Mouse (Mus musculus) embryonic facial prominence, embryonic 14.5 days (tissue): ENCODE data around the gene N4bp2. TPM values are rescaled to one million over a fixed set of nuclear protein-coding genes. Genes with fewer than 3 reads are reported as not detected.

ENCODE experiments used
- ATAC-seq: fragments of 200-750 bp; cut with Nextera tagmentation; 2 replicates; pipeline ENCODE4 v1.8.0; 2017; ENCODE audit warnings: low read depth, moderate number of reproducible peaks, moderate TSS enrichment
- DNase-seq: peaks from one replicate; pipeline ENCODE4 v3.0.0-alpha.2; 2015; ENCODE audit warnings: low spot score
- H3K27ac ChIP-seq: fragments of 300-500 bp; sonication (generic); replicated peaks from 2 replicates; pipeline ENCODE4 v1.5.1; 2014; ENCODE audit warnings: low read depth, mild to moderate bottlenecking, low read length, moderate library complexity
- H3K27me3 ChIP-seq: fragments of 300-500 bp; sonication (generic); replicated peaks from 2 replicates; pipeline ENCODE4 v1.6.1; 2014; ENCODE audit warnings: low read length; ENCODE audit not compliant: control insufficient read depth, insufficient read depth
- H3K36me3 ChIP-seq: fragments of 300-500 bp; sonication (generic); 2 replicates; pipeline ENCODE4 v1.6.1; 2014; ENCODE audit warnings: low read length, mixed read lengths; ENCODE audit not compliant: control insufficient read depth, insufficient read depth
- H3K4me1 ChIP-seq: fragments of 300-500 bp; sonication (generic); 2 replicates; pipeline ENCODE4 v1.6.1; 2014; ENCODE audit warnings: antibody characterized with exemption, low read length; ENCODE audit not compliant: control insufficient read depth, insufficient read depth
- H3K4me2 ChIP-seq: fragments of 300-500 bp; sonication (generic); 2 replicates; pipeline ENCODE4 v1.6.1; 2014; ENCODE audit warnings: low read depth, mild to moderate bottlenecking, low read length, moderate library complexity, mixed read lengths
- H3K4me3 ChIP-seq: fragments of 300-500 bp; sonication (generic); 2 replicates; pipeline ENCODE4 v1.5.1; 2014; ENCODE audit warnings: low read depth, mild to moderate bottlenecking, low read length
- H3K9ac ChIP-seq: fragments of 300-500 bp; sonication (generic); 2 replicates; pipeline ENCODE4 v1.6.1; 2014; ENCODE audit warnings: low read depth, mild to moderate bottlenecking, low read length, moderate library complexity, mixed read lengths
- H3K9me3 ChIP-seq: fragments of 300-500 bp; sonication (generic); 2 replicates; pipeline ENCODE4 v1.6.1; 2016; ENCODE audit warnings: low read length; ENCODE audit not compliant: control insufficient read depth
- WGBS: fragments of 180-500 bp; shearing (Covaris S2); extraction: QIAGEN DNeasy Blood & Tissue Kit; methylation state at CpG from one replicate; pipeline ENCODE4 v1.1.7; 2014; 5-methylcytosine and 5-hydroxymethylcytosine counted together
- polyA plus RNA-seq: library from polyadenylated mRNA; unstranded; fragments of >200 nt; fragmentation: Nextera tagmentation; extraction: Ambion mirVana; gene quantifications from 2 replicates; pipeline ENCODE4 v1.2.1, GENCODE M21; 2014

N4bp2 gene
- polyA plus RNA-seq, 1 experiment from 2014 or later = 33.6 TPM

GRCm38 (mm10) chr5:65735601-65736000 lies 27.7 kb upstream of the N4bp2 start:
- no peak overlapping the region for H3K27ac ChIP-seq
- H3K9ac ChIP-seq = no peak overlapping the region
- no peak for DNase-seq
- no peak overlapping the region for H3K4me2 ChIP-seq
- H3K4me1 ChIP-seq = no peaks in the 10 kb centered on the region
- no peaks in the 10 kb centered on the region for H3K36me3 ChIP-seq
- no peaks in the 10 kb centered on the region for H3K27me3 ChIP-seq
- no peaks in the 10 kb centered on the region for H3K9me3 ChIP-seq
- 82% methylated on average over 2 of the region's 2 CpGs for WGBS
- ATAC-seq = no peak
- H3K4me3 ChIP-seq = no peak overlapping the region

- H3K4me2 ChIP-seq = no peak overlapping the region
- H3K36me3 ChIP-seq = no peaks in the 10 kb centered on the region
- no peak overlapping the region for H3K4me3 ChIP-seq
- ATAC-seq (no peak), DNase-seq (no peak)
- H3K4me1 ChIP-seq = no peaks in the 10 kb centered on the region
- H3K9ac ChIP-seq = no peak overlapping the region
- no peaks in the 10 kb centered on the region for H3K9me3 ChIP-seq
- no peak overlapping the region for H3K27ac ChIP-seq
- no peaks in the 10 kb centered on the region for H3K27me3 ChIP-seq
- WGBS = 90% methylated on average over 3 of the region's 3 CpGs
Measured at GRCm38 (mm10) chr5:65739366-65739765, 24.0 kb upstream of the N4bp2 start.

DNA sequence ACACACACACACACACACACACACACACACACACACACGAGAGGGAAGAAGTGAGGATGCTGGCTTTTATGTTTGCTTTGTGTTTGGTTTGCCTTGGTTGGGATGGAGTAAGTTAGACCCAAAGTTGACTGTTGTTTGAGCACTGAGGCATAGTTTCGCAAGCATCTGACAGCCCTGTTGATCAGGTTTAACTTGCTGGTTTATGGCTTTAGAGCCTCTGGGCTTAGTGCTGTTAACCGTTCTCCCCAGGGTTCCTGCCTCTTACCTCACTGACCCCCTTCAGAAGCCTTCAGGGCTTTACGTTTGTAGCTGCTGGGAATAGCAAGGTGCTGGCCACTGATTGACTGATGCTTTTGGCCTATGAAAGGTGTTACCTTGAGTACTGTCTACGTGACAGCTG lies 16.4 kb upstream of the N4bp2 start:
- no peaks in the 10 kb centered on the region for H3K27me3 ChIP-seq
- WGBS = 79% methylated on average over 5 of the region's 5 CpGs
- no peaks in the 10 kb centered on the region for H3K36me3 ChIP-seq
- H3K4me2 ChIP-seq = no peak overlapping the region
- ATAC-seq = no peak
- no peaks in the 10 kb centered on the region for H3K9me3 ChIP-seq
- no peaks in the 10 kb centered on the region for H3K4me1 ChIP-seq
- H3K27ac ChIP-seq = no peak overlapping the region
- H3K4me3 ChIP-seq = no peak overlapping the region
- no peak for DNase-seq
- H3K9ac ChIP-seq = no peak overlapping the region

GRCm38 (mm10) chr5:65748386-65748785 lies 14.9 kb upstream of the N4bp2 start:
- DNase-seq (no peak), ATAC-seq (no peak)
- no peaks in the 10 kb centered on the region for H3K9me3 ChIP-seq
- no peaks in the 10 kb centered on the region for H3K27me3 ChIP-seq
- H3K4me1 ChIP-seq = no peaks in the 10 kb centered on the region
- H3K4me3 ChIP-seq = no peak overlapping the region
- H3K4me2 ChIP-seq = no peak overlapping the region
- H3K36me3 ChIP-seq = no peaks in the 10 kb centered on the region
- WGBS = 73% methylated on average over 2 of the region's 2 CpGs
- H3K9ac ChIP-seq = no peak overlapping the region
- H3K27ac ChIP-seq = no peak overlapping the region

GRCm38 (mm10) chr5:65748880-65749279 lies 14.4 kb upstream of the N4bp2 start:
- no peak for DNase-seq
- no peak for ATAC-seq
- Histone ChIP-seq H3K27me3 (no peaks in the 10 kb centered on the region), H3K4me2 (no peak overlapping the region), H3K9me3 (no peaks in the 10 kb centered on the region), H3K9ac (no peak overlapping the region), H3K4me3 (no peak overlapping the region), H3K27ac (no peak overlapping the region), H3K4me1 (no peaks in the 10 kb centered on the region), H3K36me3 (no peaks in the 10 kb centered on the region)

- WGBS = 41% methylated on average over 4 of the region's 4 CpGs
- Histone ChIP-seq H3K27me3 (no peaks in the 10 kb centered on the region), H3K4me1 (no peaks in the 10 kb centered on the region), H3K9me3 (no peaks in the 10 kb centered on the region), H3K4me2 (no peak overlapping the region), H3K4me3 (no peak overlapping the region), H3K36me3 (no peaks in the 10 kb centered on the region), H3K9ac (no peak overlapping the region), H3K27ac (no peak overlapping the region)
- no peak for ATAC-seq
- DNase-seq = no peak
Measured at GRCm38 (mm10) chr5:65752021-65752420, 11.3 kb upstream of the N4bp2 start.

DNA sequence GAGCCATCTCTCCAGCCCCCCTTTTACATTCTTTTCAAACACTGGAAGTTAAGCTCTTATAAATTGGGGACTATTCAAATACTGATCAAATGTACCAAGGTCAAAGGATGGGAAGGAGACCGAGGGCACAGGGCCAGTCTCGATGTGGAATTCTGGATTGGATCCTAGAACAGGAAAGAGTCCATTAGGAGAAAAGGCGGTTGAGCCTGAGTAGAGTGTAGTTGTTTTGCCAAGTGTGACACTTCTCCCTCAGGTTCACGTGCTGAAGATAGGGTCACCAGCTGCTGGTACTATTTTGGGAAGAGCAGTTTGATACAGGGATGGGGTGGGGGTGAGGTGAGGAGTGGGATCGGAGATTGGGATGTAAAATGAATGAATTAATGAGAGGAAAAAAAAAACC lies 7.5 kb upstream of the N4bp2 start:
- ATAC-seq (no peak), DNase-seq (no peak)
- Histone ChIP-seq H3K9ac (no peak overlapping the region), H3K4me2 (no peak overlapping the region), H3K36me3 (peaks cover 3% of the 10 kb centered on the region; the same call in 1 of the 2 replicates), H3K27me3 (no peaks in the 10 kb centered on the region), H3K9me3 (no peaks in the 10 kb centered on the region), H3K27ac (no peak overlapping the region), H3K4me1 (no peaks in the 10 kb centered on the region), H3K4me3 (no peak overlapping the region)
- WGBS = 83% methylated on average over 5 of the region's 5 CpGs

- 68% methylated on average over 1 of the region's 1 CpGs for WGBS
- DNase-seq (no peak), ATAC-seq (no peak)
- no peaks in the 10 kb centered on the region for H3K4me1 ChIP-seq
- H3K4me2 ChIP-seq = no peak overlapping the region
- no peak overlapping the region for H3K9ac ChIP-seq
- H3K27me3 ChIP-seq = no peaks in the 10 kb centered on the region
- no peak overlapping the region for H3K4me3 ChIP-seq
- H3K27ac ChIP-seq = no peak overlapping the region
- peaks cover 8% of the 10 kb centered on the region; the same call in 1 of the 2 replicates for H3K36me3 ChIP-seq
- no peaks in the 10 kb centered on the region for H3K9me3 ChIP-seq
Measured at GRCm38 (mm10) chr5:65757110-65757509, 6.2 kb upstream of the N4bp2 start.

- DNase-seq (no peak), ATAC-seq (no peak)
- 83% methylated on average over 4 of the region's 4 CpGs for WGBS
- Histone ChIP-seq H3K9ac (no peak overlapping the region), H3K9me3 (no peaks in the 10 kb centered on the region), H3K27ac (no peak overlapping the region), H3K4me3 (no peak overlapping the region), H3K27me3 (no peaks in the 10 kb centered on the region), H3K36me3 (peaks cover 8% of the 10 kb centered on the region; the same call in 1 of the 2 replicates), H3K4me1 (no peaks in the 10 kb centered on the region), H3K4me2 (no peak overlapping the region)
Measured at GRCm38 (mm10) chr5:65760041-65760440, 3.3 kb upstream of the N4bp2 start.
